Mouse (Mus musculus): ENCODE measurements at regions not wholly inside any gene's neighbourhood (a gene's known extent, or its start where the extent isn't known, plus 50 kb on each side); places are given as distances from the start of the nearest gene placed in this dataset.

DNA sequence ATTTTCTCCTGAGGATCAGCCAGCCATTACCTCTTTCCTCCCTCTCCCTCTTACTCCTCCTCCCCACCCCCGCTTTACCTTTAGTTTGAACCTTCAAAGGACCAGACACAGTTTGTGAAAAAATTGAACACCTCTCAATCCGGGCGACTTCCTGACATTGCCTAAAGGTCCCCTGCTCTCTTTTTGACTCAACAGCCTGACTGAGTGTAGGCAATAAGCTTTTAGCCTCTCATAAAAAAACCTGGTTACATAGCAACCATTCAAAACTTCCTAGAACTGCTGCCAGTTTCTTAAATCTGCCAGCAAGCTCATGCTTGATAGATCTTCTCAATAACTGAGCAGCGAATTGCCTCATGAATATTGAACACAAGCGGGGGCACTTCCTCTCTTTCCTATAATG, 71.7 kb downstream of the Zfp945 start:
- TF ChIP-seq CTCF (IDR thresholded peaks at IDR 0.05; ENCODE audit: insufficient read depth, low read depth, low read length) (no peak), POLR2A (IDR thresholded peaks at IDR 0.05; ENCODE audit: insufficient read depth, low read depth, low read length) (no peak)
- WGBS, result 43% methylated on average over 5 of the region's 5 CpGs
- no peak overlapping the region for H3K4me3 ChIP-seq (ENCODE audit: insufficient read depth, low read depth, low read length)
- H3K27ac ChIP-seq (ENCODE audit: insufficient read depth, low read depth, low read length), result no peak overlapping the region
- no peaks in the 10 kb centered on the region for H3K4me1 ChIP-seq (ENCODE audit: control insufficient read depth, insufficient read depth, low read length)

DNA sequence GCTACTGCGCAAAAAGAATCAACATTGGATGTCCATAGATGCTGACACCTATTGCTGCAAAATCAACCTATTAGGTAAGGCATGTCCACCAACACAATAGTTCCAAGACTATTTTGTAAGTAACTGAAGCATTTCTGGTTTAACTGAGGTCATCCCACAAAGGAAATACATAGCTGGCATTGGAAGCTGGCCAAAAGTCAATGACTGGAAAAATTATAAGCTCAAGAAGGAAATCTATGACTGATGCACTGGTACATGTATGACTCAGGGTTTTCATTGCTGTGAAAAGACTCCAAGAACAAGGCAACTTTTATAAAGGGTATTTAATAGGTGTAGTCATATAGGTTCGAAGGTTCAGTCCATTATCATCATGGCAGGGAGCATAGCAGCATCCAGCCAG, 82.5 kb downstream of the Zfp945 start:
- no peak overlapping the region for H3K4me3 ChIP-seq (ENCODE audit: insufficient read depth, low read depth, low read length)
- no peaks in the 10 kb centered on the region for H3K4me1 ChIP-seq (ENCODE audit: control insufficient read depth, insufficient read depth, low read length)
- WGBS, result 92% methylated on average over 2 of the region's 2 CpGs
- TF ChIP-seq CTCF (IDR thresholded peaks at IDR 0.05; ENCODE audit: insufficient read depth, low read depth, low read length) (no peak), POLR2A (IDR thresholded peaks at IDR 0.05; ENCODE audit: insufficient read depth, low read depth, low read length) (no peak)
- no peak overlapping the region for H3K27ac ChIP-seq (ENCODE audit: insufficient read depth, low read depth, low read length)

DNA sequence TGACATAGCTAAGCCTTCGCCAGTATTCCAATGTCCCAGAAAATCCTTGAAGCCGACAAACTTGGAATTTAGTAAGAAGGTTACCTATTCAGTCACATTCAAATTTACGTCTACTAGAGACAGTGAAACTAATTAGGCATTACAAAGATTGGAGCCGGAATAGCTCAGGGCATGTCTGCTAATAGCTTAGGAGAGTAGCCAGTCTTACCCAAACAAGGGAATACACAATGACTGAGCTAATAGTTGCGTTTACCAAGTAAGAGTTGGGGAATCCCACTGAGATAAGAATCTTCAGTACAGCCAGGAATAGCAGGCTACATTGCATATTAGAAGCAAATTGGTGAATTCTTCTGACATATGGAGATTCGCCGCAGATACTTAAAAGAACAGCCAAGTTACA, 121.2 kb downstream of the Zfp945 start:
- WGBS, result 40% methylated on average over 7 of the region's 7 CpGs

DNA sequence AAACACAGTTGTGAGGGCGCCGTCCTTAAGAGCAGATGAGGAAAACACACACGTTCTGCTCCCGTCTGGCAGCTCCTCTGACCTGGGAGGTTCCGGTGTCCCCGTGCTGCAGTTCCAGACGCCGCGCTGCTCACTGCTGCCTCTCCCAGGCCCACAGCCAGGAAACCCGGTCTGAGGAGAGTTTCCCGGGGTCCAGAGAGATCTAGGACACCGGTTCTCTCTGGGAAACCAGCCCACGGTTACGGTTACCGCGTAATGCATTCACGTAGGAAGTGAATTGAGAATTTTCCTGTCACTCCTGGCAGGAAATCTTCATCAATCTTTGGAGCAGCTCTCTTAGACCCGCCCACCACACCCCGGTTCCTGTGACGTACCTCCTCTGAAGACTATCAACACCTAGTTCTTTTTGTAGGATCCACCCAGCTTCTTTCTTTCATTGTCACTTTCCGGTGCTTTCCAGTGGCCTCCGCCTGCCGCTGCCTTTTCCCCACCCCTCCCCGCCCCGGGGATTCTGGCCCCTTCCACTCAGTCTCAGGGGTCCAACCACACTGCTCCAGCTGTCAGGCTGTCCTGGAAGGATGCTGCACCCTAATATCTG, 127.3 kb downstream of the Zfp945 start:
- WGBS, result under 1% methylated on average over 25 of the region's 25 CpGs
- Histone ChIP-seq H3K27ac (ENCODE audit: insufficient read depth, low read depth, low read length) (peak overlapping the region; percentile 37; the same call in 1 of the 2 replicates), H3K4me3 (ENCODE audit: insufficient read depth, low read depth, low read length) (peak overlapping the region; percentile 50), H3K4me1 (ENCODE audit: control insufficient read depth, insufficient read depth, low read length) (no peaks in the 10 kb centered on the region)
- TF ChIP-seq CTCF (IDR thresholded peaks at IDR 0.05; ENCODE audit: insufficient read depth, low read depth, low read length) (no peak), POLR2A (IDR thresholded peaks at IDR 0.05; ENCODE audit: insufficient read depth, low read depth, low read length) (no peak)

More for the DNA sequence above, 121.2 kb downstream of the Zfp945 start:
- Histone ChIP-seq H3K27ac (ENCODE audit: insufficient read depth, low read depth, low read length) (no peak overlapping the region), H3K4me3 (ENCODE audit: insufficient read depth, low read depth, low read length) (no peak overlapping the region), H3K4me1 (ENCODE audit: control insufficient read depth, insufficient read depth, low read length) (no peaks in the 10 kb centered on the region)
- no peak for TF ChIP-seq CTCF (IDR thresholded peaks at IDR 0.05; ENCODE audit: insufficient read depth, low read depth, low read length)
- no peak for TF ChIP-seq POLR2A (IDR thresholded peaks at IDR 0.05; ENCODE audit: insufficient read depth, low read depth, low read length)

DNA sequence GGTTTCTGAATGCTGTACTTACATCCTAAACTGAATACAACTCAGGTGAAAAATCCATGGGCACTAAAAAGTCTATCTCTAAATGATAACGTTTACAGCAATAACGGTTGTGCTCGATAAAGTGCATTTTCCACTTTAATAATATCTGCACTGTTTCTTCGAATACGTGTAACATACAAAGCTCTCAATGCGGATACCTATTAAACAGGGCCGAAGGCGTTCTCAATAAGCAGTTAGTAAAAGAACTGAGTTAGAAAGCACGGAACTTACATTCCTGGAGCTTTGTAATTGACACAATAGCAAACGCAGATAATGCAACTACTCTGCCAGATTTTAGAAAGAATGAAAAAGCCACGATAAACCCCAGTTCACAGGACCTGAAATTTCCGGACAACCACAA, 127.8 kb downstream of the Zfp945 start:
- Histone ChIP-seq H3K4me1 (ENCODE audit: control insufficient read depth, insufficient read depth, low read length) (no peaks in the 10 kb centered on the region), H3K27ac (ENCODE audit: insufficient read depth, low read depth, low read length) (no peak overlapping the region), H3K4me3 (ENCODE audit: insufficient read depth, low read depth, low read length) (peak overlapping the region; percentile 50)
- 1% methylated on average over 12 of the region's 12 CpGs for WGBS
- TF ChIP-seq POLR2A (IDR thresholded peaks at IDR 0.05; ENCODE audit: insufficient read depth, low read depth, low read length), result no peak
- no peak for TF ChIP-seq CTCF (IDR thresholded peaks at IDR 0.05; ENCODE audit: insufficient read depth, low read depth, low read length)

DNA sequence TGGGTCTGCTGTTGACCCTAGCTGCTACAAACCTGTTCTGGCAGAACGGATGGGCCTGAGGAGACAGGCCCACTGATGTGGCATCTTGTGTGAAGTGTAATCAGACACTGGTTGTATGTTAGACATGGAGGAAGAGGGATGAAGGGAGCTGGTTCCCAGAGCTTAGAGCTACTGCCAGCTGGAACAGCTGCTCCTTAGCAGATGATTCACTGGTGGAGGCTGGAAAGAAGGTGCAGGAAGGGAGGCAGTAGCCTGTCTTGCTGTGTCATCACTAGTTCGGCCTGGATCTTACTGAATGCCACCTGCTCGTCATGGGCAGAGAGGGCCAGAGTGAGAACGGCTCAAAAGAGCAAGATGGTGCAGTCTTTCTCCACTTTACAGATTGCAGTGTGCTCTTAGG, 130.6 kb downstream of the Zfp945 start:
- Histone ChIP-seq H3K27ac (ENCODE audit: insufficient read depth, low read depth, low read length) (no peak overlapping the region), H3K4me1 (ENCODE audit: control insufficient read depth, insufficient read depth, low read length) (no peaks in the 10 kb centered on the region), H3K4me3 (ENCODE audit: insufficient read depth, low read depth, low read length) (no peak overlapping the region)
- 96% methylated on average over 4 of the region's 4 CpGs for WGBS
- TF ChIP-seq POLR2A (IDR thresholded peaks at IDR 0.05; ENCODE audit: insufficient read depth, low read depth, low read length) (no peak), CTCF (IDR thresholded peaks at IDR 0.05; ENCODE audit: insufficient read depth, low read depth, low read length) (no peak)

All from olfactory bulb, adult 2 months (tissue).